Mouse (Mus musculus): ENCODE results near the gene H2-T24.
A peak's percentile ranks its signal among the peaks of the same experiment; 100 is the strongest.
"Not testable (repeated sequence)": the region's sequence is repeated elsewhere in the genome, so short reads cannot be mapped to it uniquely, and the experiment has no call there.

H2-T24 gene

DNA sequence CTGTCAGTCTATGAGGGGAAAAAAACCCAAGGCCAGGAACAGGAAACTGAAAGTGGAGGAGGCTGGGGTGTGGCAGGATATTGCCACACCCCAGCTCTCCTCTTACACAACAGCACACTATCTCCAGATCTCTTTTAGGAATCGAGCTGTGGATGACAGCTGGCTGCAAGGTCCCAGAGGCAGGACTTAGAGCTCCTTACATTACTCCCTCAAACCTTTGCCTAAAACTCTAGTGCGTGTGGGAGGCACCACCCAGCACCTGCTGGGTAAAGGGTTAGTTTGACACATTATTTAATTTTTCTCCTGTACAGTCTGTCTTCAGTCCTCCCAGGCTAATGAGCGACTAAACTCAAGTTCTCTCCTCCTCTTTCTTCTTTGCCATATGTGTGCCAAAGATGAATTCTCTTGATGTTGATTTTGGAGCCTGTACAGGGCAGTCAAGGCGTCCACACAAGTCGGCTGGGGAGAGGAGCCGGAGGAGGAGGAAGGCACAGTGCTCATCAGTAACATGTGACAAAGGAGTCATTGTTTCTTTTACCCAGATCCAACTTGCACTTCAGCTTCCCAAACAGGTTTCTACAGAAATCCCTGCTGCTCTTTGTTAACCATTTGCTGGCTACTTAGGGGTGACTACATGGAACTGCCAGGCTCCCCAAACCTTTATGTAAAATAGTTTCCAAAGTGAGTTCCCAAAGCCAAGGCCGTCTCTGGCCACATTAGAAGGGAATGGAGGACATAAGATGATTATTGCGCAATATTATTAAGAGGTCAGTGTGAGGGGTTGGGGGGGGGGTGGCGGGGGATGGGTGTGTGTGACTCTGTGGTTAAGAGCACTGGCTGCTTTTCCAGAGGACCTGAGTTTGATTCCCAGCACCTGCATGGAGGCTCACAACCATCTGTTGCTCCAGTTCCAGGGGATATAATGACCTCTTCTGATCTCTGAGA, 3.6 kb upstream of the H2-T24 start:
- DNase-seq (ENCODE audit: extremely low spot score, low spot score) = no peak

DNA sequence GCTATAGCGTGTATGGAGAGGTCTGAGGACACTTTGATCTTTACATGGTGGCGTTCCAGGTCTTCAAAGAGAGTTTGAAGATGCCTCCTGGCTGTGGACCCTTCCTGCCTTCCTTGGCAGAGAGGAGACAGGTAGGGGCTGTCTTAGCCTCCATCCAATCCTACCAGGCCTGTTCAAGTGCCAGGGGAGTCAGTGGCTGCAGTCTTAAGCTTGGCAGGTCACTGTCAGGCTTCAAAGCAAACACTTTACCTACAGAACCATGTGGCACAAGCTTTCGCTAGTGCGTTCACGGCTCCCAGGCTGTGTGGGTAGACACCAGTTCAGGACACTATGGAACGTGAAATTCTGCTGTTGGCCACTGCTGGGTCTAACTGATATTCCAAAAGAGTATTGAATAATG, 2.6 kb upstream of the H2-T24 start:
- DNase-seq (ENCODE audit: extremely low spot score, low spot score) = no peak

DNA sequence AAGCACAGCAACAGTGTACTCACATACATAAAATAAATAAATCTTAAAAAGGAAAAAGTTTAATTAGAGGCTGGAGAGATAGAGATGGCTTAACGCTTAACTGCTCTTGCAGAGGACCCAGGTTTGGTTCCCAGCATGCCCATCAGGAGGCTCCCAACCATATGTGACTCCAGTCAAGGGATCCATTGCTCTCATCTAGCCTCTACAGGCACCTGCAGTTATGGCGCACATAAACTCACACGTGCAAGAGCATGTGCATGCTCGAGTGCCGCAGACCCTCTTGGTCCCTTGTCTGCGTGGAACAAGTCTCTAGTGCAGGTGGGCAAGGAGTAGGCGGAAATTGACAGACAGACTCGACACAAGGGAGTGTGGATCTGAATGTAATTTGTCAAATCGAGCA, 1.7 kb upstream of the H2-T24 start:
- no peak for DNase-seq (ENCODE audit: extremely low spot score, low spot score)

DNA sequence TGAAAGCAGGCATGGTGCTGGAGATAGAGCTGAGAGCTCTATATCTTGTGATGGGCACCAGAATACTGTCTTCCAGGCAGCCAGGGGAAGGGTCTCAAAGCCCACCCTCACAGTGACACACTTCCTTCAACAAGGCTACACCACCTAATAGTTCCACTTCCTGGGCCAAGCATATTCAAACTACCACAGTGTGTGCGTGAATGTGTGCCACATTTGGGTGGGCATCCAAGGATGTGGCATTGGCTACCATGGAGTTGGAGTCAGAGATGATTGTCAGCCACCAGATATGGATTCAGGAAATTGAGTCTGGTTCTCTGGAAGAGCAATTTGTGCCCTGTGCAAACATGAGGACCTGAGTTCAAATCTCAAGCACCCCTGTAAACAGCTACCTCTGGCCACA, 949 bp upstream of the H2-T24 start:
- DNase-seq (ENCODE audit: extremely low spot score, low spot score) = no peak

DNA sequence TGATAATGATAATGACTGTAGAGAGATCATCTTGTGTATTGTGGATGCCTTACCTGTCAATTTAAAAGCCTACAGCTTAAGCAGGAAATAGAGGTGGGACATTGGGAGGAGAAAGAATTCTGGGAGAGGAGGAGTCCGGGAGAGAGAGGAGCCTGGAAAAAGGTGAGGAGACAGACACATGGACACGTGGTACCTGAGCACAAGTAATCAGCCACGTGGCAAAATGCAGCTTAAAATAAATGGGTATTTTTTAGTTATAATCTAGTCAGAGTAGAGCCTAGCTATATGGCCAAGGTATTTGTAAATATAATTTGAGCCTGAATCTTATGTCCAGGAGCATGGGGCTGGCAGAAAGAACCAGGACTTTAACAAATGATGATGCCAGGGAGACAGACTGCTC, 841 bp downstream of the H2-T24 start:
- no peak for DNase-seq (ENCODE audit: extremely low spot score, low spot score)

DNA sequence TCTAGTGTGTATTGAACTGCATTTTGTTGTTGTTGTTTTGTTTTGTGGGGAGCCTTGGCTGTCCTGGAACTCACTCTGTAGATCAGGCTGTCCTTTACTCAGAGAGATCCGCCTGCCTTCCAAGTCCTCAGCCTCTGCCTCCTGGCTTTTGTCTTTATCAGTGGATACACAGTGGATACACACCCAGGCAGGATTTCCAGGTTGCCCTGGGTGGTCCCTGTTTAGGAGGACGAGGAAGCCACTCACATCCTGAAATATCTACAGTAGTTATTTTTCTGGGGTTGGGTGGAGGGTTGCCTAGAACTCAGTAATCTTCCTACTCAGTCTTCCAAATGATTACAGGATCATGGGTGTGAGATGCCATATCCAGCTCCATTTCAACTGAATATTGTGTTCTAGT, 1.4 kb downstream of the H2-T24 start:
- no peak for DNase-seq (ENCODE audit: extremely low spot score, low spot score)

DNA sequence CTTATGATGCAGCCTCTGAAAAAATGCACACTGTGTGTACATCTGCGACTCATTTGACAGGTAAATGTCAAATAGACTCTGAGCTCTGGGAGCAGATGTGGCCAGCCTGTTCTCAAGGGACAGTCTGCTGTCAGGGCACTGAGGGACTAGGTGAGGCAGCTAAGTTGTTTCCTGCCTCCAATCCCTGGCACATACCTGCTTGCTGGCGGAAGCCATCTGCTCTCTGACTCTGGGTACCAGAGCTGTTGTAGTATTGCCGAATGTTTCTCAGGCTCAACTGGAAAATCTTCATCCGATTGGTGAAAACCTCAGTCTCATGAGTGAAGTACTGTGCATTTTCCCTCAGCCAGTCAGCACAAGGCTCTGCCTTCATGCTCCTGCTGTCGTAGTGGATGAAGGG, 3.3 kb downstream of the H2-T24 start:
- DNase-seq (ENCODE audit: extremely low spot score, low spot score) = no peak

DNA sequence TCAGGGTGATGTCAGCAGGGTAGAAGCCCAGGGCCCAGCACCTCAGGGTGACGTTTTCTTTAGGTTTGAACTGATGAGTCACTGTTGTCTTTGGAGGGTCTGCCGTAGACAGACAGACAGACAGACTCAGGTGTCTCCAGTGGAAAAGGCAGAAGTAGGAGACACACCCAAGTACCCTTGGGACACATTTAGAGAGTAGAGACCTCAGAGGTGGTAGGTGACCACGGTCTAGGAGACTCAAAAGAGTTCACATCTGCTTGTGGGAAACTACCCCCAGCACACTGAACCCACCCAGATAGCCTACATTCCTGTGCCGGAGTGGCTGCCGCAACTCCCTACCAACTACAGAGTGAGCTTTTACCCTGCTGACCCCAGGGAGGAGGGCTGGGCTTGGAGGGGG, 5.4 kb downstream of the H2-T24 start:
- DNase-seq (ENCODE audit: extremely low spot score, low spot score) = no peak

DNA sequence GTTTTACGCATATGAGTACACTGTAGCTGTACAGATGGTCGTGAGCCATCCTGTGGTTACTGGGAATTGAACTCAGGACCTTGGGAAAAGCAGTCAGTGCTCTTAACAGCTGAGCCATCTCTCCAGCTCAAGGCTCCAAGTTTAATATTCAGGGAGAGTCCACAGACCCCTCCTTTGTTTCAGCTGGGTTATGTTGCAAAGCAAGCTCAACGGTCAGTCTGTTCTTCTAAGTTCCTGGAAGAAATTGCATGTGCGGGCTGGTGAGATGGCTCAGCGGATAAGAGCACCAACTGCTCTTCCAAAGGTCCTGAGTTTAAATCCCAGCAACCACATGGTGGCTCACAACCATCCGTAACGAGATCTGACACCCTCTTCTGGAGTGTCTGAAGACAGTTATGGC, 16.0 kb downstream of the H2-T24 start:
- DNase-seq (ENCODE audit: extremely low spot score, low spot score) = not testable (repeated sequence)

DNA sequence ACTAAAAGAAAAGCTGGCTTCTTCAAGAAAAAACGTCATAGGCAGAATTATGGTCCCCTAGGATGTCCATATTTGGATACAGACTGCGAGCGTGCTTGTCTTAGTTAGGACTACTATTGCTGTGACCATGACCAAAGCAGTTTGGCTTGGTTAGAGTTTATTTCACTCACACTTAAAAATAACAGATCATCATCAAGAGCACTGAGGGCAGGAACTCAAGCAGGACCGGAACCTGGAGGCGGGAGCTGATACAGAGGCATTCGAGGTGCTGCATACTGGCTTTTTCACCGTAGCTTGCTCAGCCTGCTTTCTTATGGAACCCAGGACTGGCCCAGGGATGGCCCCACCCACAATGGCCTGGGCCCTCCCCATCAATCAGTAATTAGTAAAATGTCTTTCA, 17.0 kb downstream of the H2-T24 start:
- DNase-seq (ENCODE audit: extremely low spot score, low spot score) = no peak

DNA sequence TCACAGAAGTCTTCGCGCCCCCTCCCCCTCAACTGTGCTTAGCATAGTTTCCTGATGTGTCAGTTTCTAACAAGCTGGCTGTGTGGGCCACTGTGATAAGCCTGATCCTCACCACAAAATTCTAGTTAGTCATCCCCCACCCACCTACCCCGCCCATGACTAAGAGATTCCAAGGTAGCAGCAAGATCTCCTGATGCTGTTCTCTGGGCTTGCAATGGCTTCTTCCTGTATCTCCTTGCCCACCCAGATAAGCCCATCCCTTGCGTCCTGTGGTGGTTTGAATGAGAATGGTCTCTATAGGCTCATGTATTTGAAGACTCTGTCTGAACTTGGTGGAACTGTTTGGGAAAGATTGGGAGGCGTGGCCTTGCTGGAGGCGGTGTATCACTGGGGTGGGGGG, 18.4 kb downstream of the H2-T24 start:
- no peak for DNase-seq (ENCODE audit: extremely low spot score, low spot score)

DNA sequence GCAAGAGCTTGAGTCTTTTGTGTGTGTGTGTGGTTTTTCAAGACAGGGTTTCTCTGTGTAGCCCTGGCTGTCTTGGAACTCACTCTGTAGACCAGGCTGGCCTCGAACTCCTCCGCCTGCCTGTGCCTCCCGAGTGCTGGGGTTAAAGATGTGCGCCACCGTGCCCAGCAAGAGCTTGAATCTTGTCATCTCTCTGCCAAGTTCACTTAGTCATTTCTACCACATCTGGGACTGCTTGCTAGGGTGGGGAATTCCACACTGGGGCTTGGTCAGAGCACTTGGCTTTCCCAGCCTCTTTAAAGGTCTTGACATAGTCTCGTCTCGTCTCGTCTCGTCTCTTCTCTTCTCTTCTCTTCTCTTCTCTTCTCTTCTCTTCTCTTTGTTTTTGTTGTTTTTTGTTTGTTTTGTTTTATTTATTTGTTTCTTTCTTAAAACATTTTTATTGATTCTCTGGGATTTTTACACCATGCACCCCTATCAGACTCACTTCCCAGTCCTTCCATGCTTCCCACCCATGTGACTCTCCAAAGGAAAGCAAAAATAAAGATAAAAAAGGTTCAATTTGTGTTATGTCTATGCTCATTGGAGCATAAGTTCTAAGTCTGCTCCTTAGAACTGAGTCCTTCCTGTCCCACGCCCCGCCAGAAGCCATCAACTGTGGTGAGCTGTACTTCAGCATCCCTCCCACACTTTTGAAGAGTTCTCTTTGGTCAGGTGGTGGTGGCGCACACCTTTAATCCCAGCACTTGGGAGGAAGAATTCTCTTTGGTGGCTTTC, 19.1 kb downstream of the H2-T24 start:
- DNase-seq (ENCODE audit: extremely low spot score, low spot score) = no peak

DNA sequence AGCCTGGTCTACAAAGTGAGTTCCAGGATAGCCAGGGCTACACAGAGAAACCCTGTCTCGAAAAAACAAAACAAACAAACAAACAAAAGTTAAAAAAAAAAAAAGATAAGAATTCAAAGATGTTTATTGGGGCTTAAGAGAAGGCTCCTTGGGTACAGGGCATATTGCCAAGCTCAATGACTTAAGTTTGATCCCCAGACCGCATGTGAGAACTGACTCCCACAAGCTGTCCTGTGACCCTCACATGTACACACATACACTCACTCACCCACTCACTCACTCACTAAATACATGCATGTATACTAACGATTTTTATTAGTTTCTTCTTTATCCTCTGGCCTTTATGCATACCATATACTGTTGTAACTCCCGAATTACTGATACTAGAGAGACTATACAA, 20.0 kb downstream of the H2-T24 start:
- no peak for DNase-seq (ENCODE audit: extremely low spot score, low spot score)

DNA sequence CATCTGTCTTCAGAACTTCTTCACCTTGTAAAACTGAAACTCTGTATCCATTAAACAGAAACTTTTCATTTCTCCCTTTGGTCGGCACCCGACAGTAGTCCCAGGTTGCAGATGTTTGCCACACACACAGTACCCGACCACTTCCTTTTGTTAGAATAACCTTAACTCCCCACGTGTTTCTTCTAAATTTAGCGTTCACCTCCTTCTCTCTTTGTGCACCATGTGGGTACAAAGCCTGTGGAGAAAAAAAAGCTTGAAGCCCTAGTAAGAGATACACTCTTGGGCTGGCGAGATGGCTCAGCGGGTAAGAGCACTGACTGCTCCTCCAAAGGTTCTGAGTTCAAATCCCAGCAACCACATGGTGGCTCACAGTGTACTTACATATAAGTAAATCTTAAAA, 21.0 kb downstream of the H2-T24 start:
- DNase-seq (ENCODE audit: extremely low spot score, low spot score) = no peak

DNA sequence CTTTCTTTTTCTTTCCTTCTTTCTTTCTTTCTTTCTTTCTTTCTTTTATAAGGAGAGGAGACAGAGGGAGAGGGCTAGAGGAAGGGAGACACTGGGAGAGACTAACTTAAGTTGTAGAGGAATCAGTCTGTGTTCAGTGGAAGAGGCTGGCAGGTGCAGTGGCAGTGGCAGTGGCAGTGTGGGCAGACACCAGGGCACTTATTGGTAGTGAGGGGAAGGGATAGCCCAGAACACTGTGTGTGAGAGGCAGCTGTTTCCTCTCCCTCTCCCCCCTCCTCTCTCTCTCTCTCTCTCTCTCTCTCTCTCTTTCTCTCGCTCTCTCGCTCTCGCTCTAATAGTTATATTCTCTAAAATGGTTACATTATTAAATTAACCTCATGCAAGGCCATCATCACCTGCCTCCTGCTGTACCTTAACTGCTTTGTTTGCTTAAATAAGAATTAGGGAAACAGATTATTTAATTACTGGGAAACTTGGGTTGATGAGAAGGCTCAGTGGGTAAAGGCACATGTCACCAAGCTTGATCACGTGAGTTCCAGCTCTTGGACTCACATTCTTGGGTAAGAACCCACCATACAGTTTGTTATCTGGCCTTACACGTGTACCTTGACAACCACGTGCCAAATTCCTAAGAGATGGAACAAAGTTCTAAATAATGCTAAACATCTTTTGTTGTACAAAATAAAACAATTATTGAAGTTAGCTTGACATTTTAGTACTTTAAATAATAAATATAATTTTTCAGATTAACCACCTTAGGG, 21.6 kb downstream of the H2-T24 start:
- no peak for DNase-seq (ENCODE audit: extremely low spot score, low spot score)

DNA sequence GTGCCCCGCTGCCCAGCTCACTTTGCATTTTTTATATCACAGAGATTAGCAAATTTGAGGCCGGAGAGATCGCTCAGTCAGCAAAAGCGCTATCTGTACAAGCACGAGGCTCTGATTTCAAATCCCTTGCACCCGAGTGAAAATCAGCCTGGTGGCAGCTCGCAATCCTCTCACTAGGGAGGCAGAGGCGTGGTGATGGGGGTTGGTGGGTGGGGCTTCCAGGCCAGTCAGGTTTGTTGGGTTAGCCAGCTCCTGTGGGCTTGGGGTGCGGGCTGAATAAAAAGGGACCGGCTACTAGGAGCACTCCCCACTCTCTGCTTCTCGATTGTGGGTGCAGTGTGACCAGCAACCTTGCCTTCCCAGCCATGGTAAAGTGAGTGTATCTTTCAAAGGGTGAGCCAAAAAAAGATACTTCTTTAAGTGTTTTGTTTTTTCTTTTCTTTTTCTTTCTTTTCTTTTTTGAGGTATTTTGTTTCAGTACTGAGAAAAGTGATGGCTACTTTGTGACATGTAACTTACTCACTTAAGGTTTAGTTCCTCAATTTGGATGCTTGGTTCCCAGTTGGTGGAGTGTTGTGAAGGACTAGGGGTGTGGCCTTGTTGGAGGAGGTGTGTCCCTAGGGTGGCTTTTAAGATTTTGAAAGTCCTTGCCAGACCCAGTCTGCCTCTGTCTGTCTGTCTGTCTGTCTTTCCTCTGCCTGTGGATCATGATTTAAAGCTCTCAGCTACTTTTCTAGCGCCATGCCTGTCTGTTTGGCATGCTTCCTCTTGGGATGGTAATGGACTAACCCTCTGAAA, 22.4 kb downstream of the H2-T24 start:
- DNase-seq (ENCODE audit: extremely low spot score, low spot score) = no peak

DNA sequence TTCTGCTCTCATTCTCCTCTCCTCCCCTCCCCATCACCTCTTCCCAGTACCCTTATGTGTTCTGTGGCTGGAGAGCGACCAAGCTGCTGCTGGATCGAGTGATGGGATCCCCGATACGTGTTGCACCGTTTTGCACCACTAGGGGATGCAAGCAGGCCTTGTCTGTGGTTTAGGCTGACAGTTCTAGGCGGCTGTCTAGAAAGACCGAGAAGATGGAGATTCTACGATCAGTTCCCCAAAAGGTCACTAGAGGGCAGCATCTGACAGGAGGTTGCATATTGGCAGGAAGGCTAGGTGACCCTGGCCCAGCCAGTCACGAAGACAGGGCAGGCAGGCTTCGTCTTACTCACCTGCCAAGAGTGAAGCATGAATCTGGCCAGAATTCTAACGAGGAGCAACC, 23.4 kb downstream of the H2-T24 start:
- DNase-seq (ENCODE audit: extremely low spot score, low spot score) = peak; percentile 95

DNA sequence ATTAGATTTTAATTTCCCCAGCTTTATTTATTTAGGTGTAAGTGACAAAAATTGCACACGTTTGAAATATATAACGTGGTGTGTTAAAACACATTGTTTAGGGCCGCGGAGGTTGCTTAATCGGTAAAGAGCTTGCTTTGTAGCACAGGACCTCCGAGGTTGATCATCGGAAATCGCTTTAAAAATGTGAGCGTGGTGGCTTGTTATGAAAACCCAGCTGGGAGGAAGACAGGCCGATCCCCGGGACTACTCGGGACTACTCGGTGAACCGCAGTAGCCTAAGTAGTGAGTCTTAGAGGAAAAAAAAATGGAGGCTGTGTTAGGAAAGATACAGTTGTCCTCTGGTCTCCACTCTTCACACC, 25.5 kb downstream of the H2-T24 start:
- peak; percentile 30 for DNase-seq (ENCODE audit: extremely low spot score, low spot score)

DNA sequence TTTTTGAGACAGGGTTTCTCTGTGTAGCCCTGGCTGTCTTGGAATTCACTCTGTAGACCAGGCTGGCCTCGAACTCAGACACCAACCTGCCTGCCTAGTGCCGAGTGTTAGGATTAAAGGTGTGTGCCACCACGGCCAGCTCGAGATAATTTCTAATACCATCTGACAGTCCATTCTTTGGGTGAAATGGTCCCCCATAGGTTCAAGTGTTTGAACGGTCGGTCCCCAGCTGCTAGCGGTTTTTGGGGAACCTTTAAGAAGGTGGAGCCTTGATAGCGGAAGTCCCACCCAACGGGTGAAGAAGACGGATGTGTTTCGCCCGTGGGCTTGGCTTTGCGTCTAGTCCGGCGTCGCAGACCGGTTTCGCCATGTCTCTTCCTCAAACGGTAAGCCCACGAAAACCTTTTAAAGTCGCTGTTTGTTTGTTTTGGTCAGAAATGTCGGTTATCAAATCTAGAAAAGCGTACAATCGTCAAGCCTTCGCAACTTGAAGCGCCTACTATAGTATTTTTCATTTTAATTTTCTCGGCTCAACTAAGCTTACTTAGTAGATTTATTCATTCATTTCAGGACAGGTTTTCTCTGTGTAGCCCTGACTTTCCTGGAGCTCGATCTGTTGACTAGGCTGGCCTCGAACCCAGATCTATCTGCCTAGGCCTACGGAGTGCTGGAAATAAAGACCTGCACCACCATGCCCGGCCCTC, 26.0 kb downstream of the H2-T24 start:
- peak; percentile 81 for DNase-seq (ENCODE audit: extremely low spot score, low spot score)

DNA sequence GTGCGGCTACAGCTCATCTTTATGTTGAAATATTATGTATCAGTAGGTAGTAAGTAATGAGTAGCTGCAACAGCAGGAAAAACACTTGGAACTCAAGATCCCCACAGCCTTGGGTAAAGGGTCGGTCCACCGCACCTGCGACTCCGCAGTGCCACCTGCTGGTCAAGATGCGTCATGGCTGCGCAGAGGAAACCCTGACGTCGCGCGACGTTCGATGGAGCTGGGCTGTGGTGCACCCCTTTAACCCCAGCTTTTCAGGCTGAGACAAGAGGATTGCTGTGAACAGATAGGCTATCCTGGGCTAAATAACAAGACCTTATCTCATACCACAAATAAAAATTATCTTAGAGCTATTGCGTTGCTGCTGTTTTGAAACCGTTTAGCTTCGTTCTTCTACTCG, 26.7 kb downstream of the H2-T24 start:
- peak; percentile 85 for DNase-seq (ENCODE audit: extremely low spot score, low spot score)

DNA sequence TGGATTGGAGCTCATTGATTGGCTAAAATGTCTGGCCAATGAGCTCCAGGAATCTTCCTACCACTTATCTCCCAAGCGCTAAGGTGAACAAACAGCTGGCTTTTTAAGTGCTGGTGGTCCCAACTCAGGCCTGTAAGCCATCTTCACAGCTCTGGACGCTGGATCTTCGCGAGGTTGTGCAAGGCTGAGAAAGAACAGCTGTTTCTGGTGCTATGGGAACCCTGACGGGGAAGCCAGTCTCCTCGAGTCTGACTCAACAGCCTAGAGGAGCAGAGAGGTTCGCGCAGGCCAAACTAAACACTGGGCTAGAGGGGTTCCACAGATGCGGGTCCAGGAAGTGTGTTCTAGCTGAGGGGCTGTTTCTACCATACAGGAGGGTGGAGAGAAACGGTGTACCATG, 28.6 kb downstream of the H2-T24 start:
- no peak for DNase-seq (ENCODE audit: extremely low spot score, low spot score)
